Mouse (Mus musculus) spleen, adult 2 months (tissue): ENCODE data around the gene Gm42421. TPM values are rescaled to one million over a fixed set of nuclear protein-coding genes. Genes with fewer than 3 reads are reported as not detected.

ENCODE experiments used
- DNase-seq, 2 experiments: peaks; one replicate each; pipeline versions ENCODE4 v3.0.0 to v3.0.0-alpha.2; 2012 to 2021; ENCODE audit warnings: low spot score in 2 of 2, low read depth in 1 of 2
- H3K27ac ChIP-seq: fragments of 200-500 bp; 2 replicates; pipeline ENCODE4 v1.5.1; 2012; ENCODE audit warnings: low read length, inconsistent platforms; ENCODE audit not compliant: insufficient read depth
- H3K27me3 ChIP-seq: fragments of 200-500 bp; 2 replicates; pipeline ENCODE4 v1.6.1; 2012; ENCODE audit warnings: mild to moderate bottlenecking, moderate library complexity, low read length, inconsistent platforms; ENCODE audit not compliant: control insufficient read depth, insufficient read depth
- H3K36me3 ChIP-seq: fragments of 200-500 bp; 2 replicates; pipeline ENCODE4 v1.6.1; 2012; ENCODE audit warnings: mild to moderate bottlenecking, low read length, inconsistent platforms; ENCODE audit not compliant: control insufficient read depth, insufficient read depth
- H3K4me1 ChIP-seq: fragments of 200-500 bp; 2 replicates; pipeline ENCODE4 v1.6.1; 2011; ENCODE audit warnings: inconsistent platforms; ENCODE audit not compliant: control insufficient read depth, insufficient read depth, insufficient read length
- H3K4me3 ChIP-seq: fragments of 200-500 bp; 2 replicates; pipeline ENCODE4 v1.5.1; 2011; ENCODE audit warnings: mild to moderate bottlenecking, inconsistent platforms; ENCODE audit not compliant: insufficient read depth, insufficient read length; ENCODE audit errors: extremely low read depth
- CTCF ChIP-seq: fragments of 200-500 bp; IDR thresholded peaks from 2 replicates; pipeline ENCODE4 v1.5.1; 2011; ENCODE audit warnings: mild to moderate bottlenecking, inconsistent platforms; ENCODE audit not compliant: insufficient read depth, insufficient read length, insufficient replicate concordance; ENCODE audit errors: extremely low read depth
- POLR2A ChIP-seq: fragments of 200-500 bp; IDR thresholded peaks from 2 replicates; pipeline ENCODE4 v1.6.1; 2011; ENCODE audit warnings: low read depth, low read length, inconsistent platforms
- WGBS: fragments of 180-500 bp; shearing (Covaris S2); methylation state at CpG from one replicate; pipeline ENCODE4 v1.1.7; 2018; 5-methylcytosine and 5-hydroxymethylcytosine counted together
- polyA plus RNA-seq: library from polyadenylated mRNA; depleted of rRNA; stranded (reverse); fragments of >200 nt; gene quantifications from 2 replicates; pipeline ENCODE4 v1.2.3, GENCODE M21; 2012; rRNA removed

Gene Gm42421
- polyA plus RNA-seq, 1 experiment, result not detected

GRCm38 (mm10) chr5:143976726-143977431, 48.9 kb downstream of the Gm42421 start:
- Histone ChIP-seq H3K27me3 (no peaks in the 10 kb centered on the region), H3K27ac (no peak overlapping the region), H3K4me1 (no peaks in the 10 kb centered on the region), H3K36me3 (0 out of 2 replicates have a peak, but pooled peaks cover 1% of the 10 kb centered on the region), H3K4me3 (no peak overlapping the region)
- no peak for TF ChIP-seq POLR2A
- TF ChIP-seq CTCF, result no peak
- WGBS, result 72% methylated on average over 16 of the region's 16 CpGs
- DNase-seq, result no peak

- H3K27ac ChIP-seq, result no peak overlapping the region
- no peaks in the 10 kb centered on the region for H3K27me3 ChIP-seq
- WGBS, result 84% methylated on average over 9 of the region's 9 CpGs
- H3K4me3 ChIP-seq, result no peak overlapping the region
- peaks cover 7% of the 10 kb centered on the region for H3K36me3 ChIP-seq
- no peaks in the 10 kb centered on the region for H3K4me1 ChIP-seq
- TF ChIP-seq POLR2A (no peak), CTCF (no peak)
- no peak for DNase-seq
These were observed 52.9 kb downstream of the Gm42421 start for GRCm38 (mm10) chr5:143980858-143981257.

GRCm38 (mm10) chr5:143982361-143982760, 54.4 kb downstream of the Gm42421 start:
- no peak overlapping the region for H3K4me3 ChIP-seq
- H3K27ac ChIP-seq, result no peak overlapping the region
- no peaks in the 10 kb centered on the region for H3K4me1 ChIP-seq
- peaks cover 18% of the 10 kb centered on the region for H3K36me3 ChIP-seq
- H3K27me3 ChIP-seq, result no peaks in the 10 kb centered on the region
- TF ChIP-seq POLR2A (no peak), CTCF (no peak)
- WGBS, result 77% methylated on average over 2 of the region's 2 CpGs
- no peak for DNase-seq

DNA sequence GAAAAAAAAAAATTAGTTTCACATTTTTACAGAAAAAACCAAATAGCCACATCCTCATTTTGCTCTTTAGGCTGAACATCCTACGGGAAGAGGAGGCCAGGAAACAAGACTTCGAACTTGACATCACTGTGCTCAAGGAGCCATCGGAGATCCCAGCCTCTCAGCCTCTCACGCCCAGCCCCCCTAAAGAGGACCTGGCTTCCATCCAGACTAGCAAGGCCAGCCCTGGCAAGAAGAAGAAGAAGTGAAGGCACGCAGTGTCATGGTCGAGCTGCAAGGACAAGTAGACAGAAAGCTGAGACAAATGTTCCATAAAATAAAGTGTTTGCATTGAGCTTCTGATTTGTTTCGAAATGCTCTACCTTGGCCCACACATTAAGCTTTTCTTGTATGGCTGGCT, 57.4 kb downstream of the Gm42421 start:
- WGBS, result 87% methylated on average over 7 of the region's 7 CpGs
- H3K27ac ChIP-seq, result no peak overlapping the region
- H3K36me3 ChIP-seq, result peaks cover 31% of the 10 kb centered on the region
- DNase-seq, result no peak
- H3K4me3 ChIP-seq, result no peak overlapping the region
- no peaks in the 10 kb centered on the region for H3K4me1 ChIP-seq
- TF ChIP-seq CTCF, result no peak
- TF ChIP-seq POLR2A, result no peak
- H3K27me3 ChIP-seq, result no peaks in the 10 kb centered on the region

Other genes with a start within 250 kb of the Gm42421 start
- 7.2 and 8.0 TPM in 2 replicates for gene Usp42, start 195.9 kb upstream of the Gm42421 start, polyA plus RNA-seq
- gene Eif2ak1, start 110.4 kb upstream of the Gm42421 start, polyA plus RNA-seq, result 23.4 and 23.8 TPM in 2 replicates
- 0.08 and 0.09 TPM in 2 replicates for gene Ankrd61, start 30.5 kb upstream of the Gm42421 start, polyA plus RNA-seq
- 24.2 and 25.2 TPM in 2 replicates for gene Aimp2, start 18.3 kb upstream of the Gm42421 start, polyA plus RNA-seq
- gene Pms2, start 18.2 kb upstream of the Gm42421 start, polyA plus RNA-seq, result 3.6 and 3.9 TPM in 2 replicates
- gene Rsph10b, start 4.9 kb downstream of the Gm42421 start, polyA plus RNA-seq, result 0.28 and 0.49 TPM in 2 replicates
- gene Ccz1, start 86.7 kb downstream of the Gm42421 start, polyA plus RNA-seq, result 5.9 and 6.1 TPM in 2 replicates
- gene Ocm, start 98.5 kb downstream of the Gm42421 start, polyA plus RNA-seq, result not detected in 2 replicates
- 10.0 and 12.9 TPM in 2 replicates for gene Lmtk2, start 172.3 kb downstream of the Gm42421 start, polyA plus RNA-seq